Mouse (Mus musculus): Measurements from ENCODE around the gene Ada. TPM values are rescaled to one million over a fixed set of nuclear protein-coding genes. Genes with fewer than 3 reads are reported as not detected.
"Not testable (repeated sequence)": the region's sequence is repeated elsewhere in the genome, so short reads cannot be mapped to it uniquely, and the experiment has no call there.

Ada gene
- polyA plus RNA-seq, 1 experiment: 2.4 TPM

DNA sequence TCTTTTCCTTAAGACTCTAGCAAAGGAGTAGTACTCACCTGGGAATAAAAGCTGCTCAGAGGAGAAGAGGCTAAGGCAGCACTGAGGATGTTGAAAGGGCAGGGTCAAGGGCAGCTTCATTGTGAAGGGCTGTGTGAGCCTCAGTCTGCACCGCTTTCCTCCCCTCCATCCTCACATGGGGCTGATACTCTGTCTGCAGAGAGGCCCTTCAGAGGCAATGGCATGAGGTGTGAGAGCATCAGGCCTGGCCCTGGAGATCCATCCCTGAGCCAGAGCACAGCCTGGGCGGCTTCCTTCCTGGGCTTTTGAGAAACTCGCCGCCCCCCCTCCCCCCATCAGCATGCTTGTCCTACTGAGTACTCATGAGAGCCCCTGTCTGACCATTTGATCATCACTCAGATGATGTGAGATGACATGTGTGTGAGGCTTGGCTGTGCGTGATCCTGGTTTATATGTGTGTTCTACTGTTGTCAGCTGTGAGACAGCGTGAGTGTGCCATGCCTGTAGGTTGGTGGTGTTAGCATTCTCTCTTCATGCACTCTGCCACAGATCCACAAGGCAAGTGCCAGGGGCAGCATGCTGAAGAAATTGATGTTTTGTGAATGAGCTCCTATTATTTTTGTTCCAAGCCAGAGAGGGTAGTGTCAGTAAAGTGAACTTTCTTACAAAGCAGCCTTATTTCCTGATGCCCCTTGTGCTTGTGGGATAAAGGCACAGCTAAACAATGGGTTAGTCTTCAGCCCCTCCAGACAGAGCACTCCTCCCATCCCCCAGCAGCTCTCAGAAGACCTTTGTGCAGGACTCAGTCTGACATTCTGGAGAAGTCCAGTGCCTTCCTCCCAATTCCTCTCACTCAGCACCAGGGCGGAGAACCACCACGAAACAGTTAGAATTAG, 59.4 kb downstream of the Ada start:
- Histone ChIP-seq H3K36me3 (ENCODE audit: control insufficient read depth, insufficient read depth, low read length) (no peaks in the 10 kb centered on the region), H3K4me3 (ENCODE audit: insufficient read depth, low read depth, low read length) (no peak overlapping the region), H3K27ac (ENCODE audit: insufficient read depth, low read depth, low read length) (no peak overlapping the region), H3K4me1 (ENCODE audit: control insufficient read depth, insufficient read depth, low read length) (peaks cover 24% of the 10 kb centered on the region; the same call in 1 of the 2 replicates), H3K27me3 (replicated peaks; ENCODE audit: control insufficient read depth, insufficient read depth, low read length) (no peaks in the 10 kb centered on the region)
- no peak for TF ChIP-seq CTCF (conservative IDR thresholded peaks at IDR 0.05; ENCODE audit: insufficient read depth, insufficient read length, low read depth, low read length)
- no peak for TF ChIP-seq POLR2A (IDR thresholded peaks at IDR 0.05; ENCODE audit: low read depth, low read length)
- no peak for DNase-seq
- WGBS: 83% methylated on average over 8 of the region's 8 CpGs

DNA sequence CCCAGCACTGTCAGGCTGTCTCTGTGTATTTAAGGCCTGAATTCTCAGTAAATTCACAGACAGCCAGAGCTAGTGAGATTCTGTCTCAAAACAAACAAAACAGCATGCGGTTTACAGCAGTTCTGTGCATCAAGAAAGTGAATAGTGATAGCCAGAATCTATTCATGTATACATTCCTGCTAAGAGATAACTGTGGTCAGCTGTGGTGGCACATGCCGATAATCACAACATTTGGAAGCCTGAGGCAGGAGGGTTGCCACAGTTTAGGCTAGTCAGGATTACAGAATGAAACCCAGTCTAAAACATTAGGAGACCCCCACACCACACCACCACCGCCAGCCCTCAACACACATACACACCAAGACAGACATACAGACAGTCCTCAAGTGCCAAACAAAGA, 60.3 kb downstream of the Ada start:
- no peak overlapping the region for H3K27ac ChIP-seq (ENCODE audit: insufficient read depth, low read depth, low read length)
- no peak for TF ChIP-seq CTCF (conservative IDR thresholded peaks at IDR 0.05; ENCODE audit: insufficient read depth, insufficient read length, low read depth, low read length)
- no peak for TF ChIP-seq POLR2A (IDR thresholded peaks at IDR 0.05; ENCODE audit: low read depth, low read length)

DNA sequence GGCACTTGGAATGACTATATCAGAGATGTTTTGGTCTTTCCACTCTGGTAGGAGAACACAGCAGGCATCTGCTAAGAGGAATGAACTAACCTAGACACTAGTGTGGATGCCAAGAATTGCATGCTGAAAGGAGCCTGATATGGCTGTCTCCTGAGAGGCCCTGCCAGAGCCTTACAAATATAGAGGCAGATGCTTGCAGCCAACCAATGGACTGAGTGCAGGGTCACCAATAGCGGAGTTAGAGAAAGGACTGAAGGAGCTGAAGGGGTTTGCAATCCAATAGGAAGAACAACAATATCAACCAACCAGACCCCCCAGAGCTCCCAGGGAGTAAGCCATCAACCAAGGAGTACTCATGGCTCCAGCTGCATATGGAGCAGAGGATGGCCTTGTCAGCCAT, 61.7 kb downstream of the Ada start:
- H3K27ac ChIP-seq (ENCODE audit: insufficient read depth, low read depth, low read length): not testable (repeated sequence)
- WGBS: 96% methylated on average over 1 of the region's 1 CpGs

More for the DNA sequence above, 60.3 kb downstream of the Ada start:
- 90% methylated on average over 3 of the region's 3 CpGs for WGBS
- DNase-seq: no peak
- Histone ChIP-seq H3K4me1 (ENCODE audit: control insufficient read depth, insufficient read depth, low read length) (peaks cover 30% of the 10 kb centered on the region), H3K36me3 (ENCODE audit: control insufficient read depth, insufficient read depth, low read length) (no peaks in the 10 kb centered on the region), H3K4me3 (ENCODE audit: insufficient read depth, low read depth, low read length) (no peak overlapping the region), H3K27me3 (replicated peaks; ENCODE audit: control insufficient read depth, insufficient read depth, low read length) (no peaks in the 10 kb centered on the region)

DNA sequence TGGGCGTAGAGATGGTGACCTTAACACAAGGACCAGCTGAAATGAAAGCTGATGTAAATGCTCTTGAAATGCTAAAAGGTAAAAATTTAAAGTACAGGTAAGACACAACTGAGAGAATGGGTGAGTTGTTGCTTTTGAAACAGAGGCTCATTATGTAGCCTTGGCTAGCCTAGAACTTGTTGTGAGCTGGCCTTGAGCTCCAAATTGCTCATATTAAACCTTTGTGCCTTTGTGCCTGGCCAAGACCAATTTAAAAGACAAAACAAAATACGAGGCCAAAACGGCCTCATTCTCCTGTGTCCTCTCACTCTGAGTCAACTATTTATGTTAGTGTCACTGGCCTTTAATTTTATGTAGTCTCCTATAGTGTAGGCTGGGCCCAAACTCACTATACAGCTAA, 63.2 kb downstream of the Ada start:
- Histone ChIP-seq H3K27ac (ENCODE audit: insufficient read depth, low read depth, low read length) (no peak overlapping the region), H3K36me3 (ENCODE audit: control insufficient read depth, insufficient read depth, low read length) (no peaks in the 10 kb centered on the region; the same call in 1 of the 2 replicates), H3K4me1 (ENCODE audit: control insufficient read depth, insufficient read depth, low read length) (peaks cover 21% of the 10 kb centered on the region), H3K27me3 (replicated peaks; ENCODE audit: control insufficient read depth, insufficient read depth, low read length) (no peaks in the 10 kb centered on the region), H3K4me3 (ENCODE audit: insufficient read depth, low read depth, low read length) (no peak overlapping the region)
- DNase-seq: no peak
- no peak for TF ChIP-seq CTCF (conservative IDR thresholded peaks at IDR 0.05; ENCODE audit: insufficient read depth, insufficient read length, low read depth, low read length)
- TF ChIP-seq POLR2A (IDR thresholded peaks at IDR 0.05; ENCODE audit: low read depth, low read length): no peak
- WGBS: 65% methylated on average over 3 of the region's 3 CpGs

More for the DNA sequence above, 61.7 kb downstream of the Ada start:
- not testable (repeated sequence) for H3K36me3 ChIP-seq (ENCODE audit: control insufficient read depth, insufficient read depth, low read length); H3K27me3 ChIP-seq (replicated peaks; ENCODE audit: control insufficient read depth, insufficient read depth, low read length); DNase-seq; H3K4me3 ChIP-seq (ENCODE audit: insufficient read depth, low read depth, low read length)
- H3K4me1 ChIP-seq (ENCODE audit: control insufficient read depth, insufficient read depth, low read length): peaks cover 28% of the 10 kb centered on the region

DNA sequence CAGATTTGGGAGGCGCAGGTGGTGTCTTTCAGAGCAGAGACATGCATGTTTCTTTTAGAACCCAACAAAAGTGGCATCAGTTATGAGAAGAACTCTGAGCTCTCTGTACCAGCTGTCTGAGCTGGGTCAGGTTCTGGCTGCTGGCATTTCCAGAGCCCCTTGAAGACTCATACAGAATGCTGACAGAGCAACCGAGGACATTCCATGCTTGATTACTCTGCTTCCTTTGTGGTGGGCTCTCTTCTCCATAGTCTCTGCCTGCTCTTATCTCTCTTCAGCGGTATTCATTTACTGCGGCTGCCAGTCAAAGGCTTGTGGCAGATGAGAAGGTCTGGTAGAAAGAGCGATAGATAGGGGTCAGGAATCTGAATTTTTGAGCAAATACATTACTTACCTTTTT, 63.8 kb downstream of the Ada start:
- DNase-seq: no peak
- Histone ChIP-seq H3K4me3 (ENCODE audit: insufficient read depth, low read depth, low read length) (no peak overlapping the region), H3K36me3 (ENCODE audit: control insufficient read depth, insufficient read depth, low read length) (no peaks in the 10 kb centered on the region; the same call in 1 of the 2 replicates), H3K27ac (ENCODE audit: insufficient read depth, low read depth, low read length) (peak overlapping the region; percentile 65), H3K4me1 (ENCODE audit: control insufficient read depth, insufficient read depth, low read length) (peaks cover 19% of the 10 kb centered on the region), H3K27me3 (replicated peaks; ENCODE audit: control insufficient read depth, insufficient read depth, low read length) (no peaks in the 10 kb centered on the region)
- WGBS: 71% methylated on average over 5 of the region's 5 CpGs
- TF ChIP-seq POLR2A (IDR thresholded peaks at IDR 0.05; ENCODE audit: low read depth, low read length) (no peak), CTCF (conservative IDR thresholded peaks at IDR 0.05; ENCODE audit: insufficient read depth, insufficient read length, low read depth, low read length) (no peak)

DNA sequence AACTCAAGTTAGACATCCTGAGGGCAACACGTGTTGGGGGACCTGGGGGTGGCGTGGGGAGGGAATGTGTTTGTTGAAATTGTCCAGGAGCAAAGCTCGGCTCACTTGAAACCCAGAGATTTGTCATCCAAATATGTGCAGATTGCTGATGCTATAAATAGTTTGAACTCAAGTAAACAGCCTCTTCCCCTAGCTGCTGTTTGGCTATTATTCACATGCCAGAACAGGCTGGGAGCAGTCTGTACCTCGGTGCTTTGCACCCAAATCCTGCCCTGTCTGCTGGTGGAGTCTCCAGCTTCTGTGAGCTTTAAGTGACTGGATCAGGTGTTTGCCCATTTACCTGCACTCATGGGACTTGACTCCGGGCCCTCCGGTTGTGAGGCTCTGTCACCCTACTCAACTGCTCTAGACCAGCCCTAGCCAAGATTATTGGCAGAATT, 64.3 kb downstream of the Ada start:
- peak; percentile 62 for DNase-seq
- peak overlapping the region; percentile 65 for H3K27ac ChIP-seq (ENCODE audit: insufficient read depth, low read depth, low read length)

DNA sequence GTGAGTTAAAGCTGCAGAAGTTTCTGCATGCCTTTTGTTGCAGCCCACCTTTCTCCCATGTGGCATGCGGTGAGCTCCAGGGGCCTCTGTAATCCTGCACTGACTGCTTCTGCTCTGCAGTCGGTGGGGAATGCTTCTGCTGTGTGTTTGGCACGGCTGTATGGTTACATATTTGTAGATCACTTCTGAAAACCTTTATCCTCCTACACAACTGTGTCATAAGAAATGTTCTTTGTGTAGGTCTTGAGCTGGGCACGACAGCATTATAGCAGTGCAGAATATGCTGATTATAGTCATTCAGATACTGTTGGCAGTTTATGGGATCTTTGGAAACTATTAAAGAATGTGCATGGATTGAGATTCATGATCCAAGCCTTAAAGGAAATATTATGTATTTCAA, 64.8 kb downstream of the Ada start:
- DNase-seq: no peak
- 40% methylated on average over 4 of the region's 4 CpGs for WGBS
- Histone ChIP-seq H3K4me1 (ENCODE audit: control insufficient read depth, insufficient read depth, low read length) (peaks cover 17% of the 10 kb centered on the region), H3K36me3 (ENCODE audit: control insufficient read depth, insufficient read depth, low read length) (no peaks in the 10 kb centered on the region; the same call in 1 of the 2 replicates), H3K27ac (ENCODE audit: insufficient read depth, low read depth, low read length) (peak overlapping the region; percentile 80), H3K27me3 (replicated peaks; ENCODE audit: control insufficient read depth, insufficient read depth, low read length) (no peaks in the 10 kb centered on the region), H3K4me3 (ENCODE audit: insufficient read depth, low read depth, low read length) (no peak overlapping the region)
- TF ChIP-seq CTCF (conservative IDR thresholded peaks at IDR 0.05; ENCODE audit: insufficient read depth, insufficient read length, low read depth, low read length) (no peak), POLR2A (IDR thresholded peaks at IDR 0.05; ENCODE audit: low read depth, low read length) (no peak)

More for the DNA sequence above, 64.3 kb downstream of the Ada start:
- Histone ChIP-seq H3K27me3 (replicated peaks; ENCODE audit: control insufficient read depth, insufficient read depth, low read length) (no peaks in the 10 kb centered on the region), H3K4me3 (ENCODE audit: insufficient read depth, low read depth, low read length) (no peak overlapping the region), H3K4me1 (ENCODE audit: control insufficient read depth, insufficient read depth, low read length) (peaks cover 19% of the 10 kb centered on the region), H3K36me3 (ENCODE audit: control insufficient read depth, insufficient read depth, low read length) (no peaks in the 10 kb centered on the region; the same call in 1 of the 2 replicates)
- no peak for TF ChIP-seq POLR2A (IDR thresholded peaks at IDR 0.05; ENCODE audit: low read depth, low read length)
- no peak for TF ChIP-seq CTCF (conservative IDR thresholded peaks at IDR 0.05; ENCODE audit: insufficient read depth, insufficient read length, low read depth, low read length)
- 25% methylated on average over 6 of the region's 6 CpGs for WGBS
